Mouse (Mus musculus) lung, postnatal 14 days (tissue): Measurements from ENCODE around the gene Adam19.

Experiments used
- DNase-seq: peaks from one replicate; pipeline ENCODE4 v3.0.0; 2021

The Adam19 gene

GRCm38 (mm10) chr11:46054911-46055895 lies 589 bp upstream of the Adam19 start:
- DNase-seq = no peak

- no peak for DNase-seq
Measured at GRCm38 (mm10) chr11:46056770-46057411, 1.1 kb downstream of the Adam19 start.

GRCm38 (mm10) chr11:46058011-46058410 lies 2.2 kb downstream of the Adam19 start:
- DNase-seq = no peak

- no peak for DNase-seq
Measured at GRCm38 (mm10) chr11:46058916-46059315, 3.1 kb downstream of the Adam19 start.

GRCm38 (mm10) chr11:46059887-46060650 lies 4.3 kb downstream of the Adam19 start:
- DNase-seq = no peak

- no peak for DNase-seq
Measured at GRCm38 (mm10) chr11:46060651-46061020, 4.8 kb downstream of the Adam19 start.

- no peak for DNase-seq
Measured at GRCm38 (mm10) chr11:46061776-46062445, 6.1 kb downstream of the Adam19 start.

GRCm38 (mm10) chr11:46062569-46062968 lies 6.8 kb downstream of the Adam19 start:
- DNase-seq = no peak

- DNase-seq = no peak
Measured at GRCm38 (mm10) chr11:46062993-46063731, 7.4 kb downstream of the Adam19 start.

GRCm38 (mm10) chr11:46064767-46065166 lies 9.0 kb downstream of the Adam19 start:
- no peak for DNase-seq

- DNase-seq = peak; percentile 77
Measured at GRCm38 (mm10) chr11:46065201-46066011, 9.6 kb downstream of the Adam19 start.

GRCm38 (mm10) chr11:46067371-46068060 lies 11.7 kb downstream of the Adam19 start:
- DNase-seq = no peak

- no peak for DNase-seq
Measured at GRCm38 (mm10) chr11:46068756-46069407, 13.1 kb downstream of the Adam19 start.

- DNase-seq = no peak
Measured at GRCm38 (mm10) chr11:46069408-46070003, 13.7 kb downstream of the Adam19 start.

GRCm38 (mm10) chr11:46070161-46070560 lies 14.4 kb downstream of the Adam19 start:
- no peak for DNase-seq

GRCm38 (mm10) chr11:46070789-46071188 lies 15.0 kb downstream of the Adam19 start:
- DNase-seq = no peak

GRCm38 (mm10) chr11:46072466-46073060 lies 16.8 kb downstream of the Adam19 start:
- DNase-seq = no peak

GRCm38 (mm10) chr11:46073061-46073849 lies 17.5 kb downstream of the Adam19 start:
- no peak for DNase-seq
